Mouse (Mus musculus): Measurements from ENCODE around the gene 5330417C22Rik. TPM values are rescaled to one million over a fixed set of nuclear protein-coding genes. Genes with fewer than 3 reads are reported as not detected.

Gene 5330417C22Rik
- polyA plus RNA-seq, 1 experiment from 2014 or later, result 16.4 TPM

DNA sequence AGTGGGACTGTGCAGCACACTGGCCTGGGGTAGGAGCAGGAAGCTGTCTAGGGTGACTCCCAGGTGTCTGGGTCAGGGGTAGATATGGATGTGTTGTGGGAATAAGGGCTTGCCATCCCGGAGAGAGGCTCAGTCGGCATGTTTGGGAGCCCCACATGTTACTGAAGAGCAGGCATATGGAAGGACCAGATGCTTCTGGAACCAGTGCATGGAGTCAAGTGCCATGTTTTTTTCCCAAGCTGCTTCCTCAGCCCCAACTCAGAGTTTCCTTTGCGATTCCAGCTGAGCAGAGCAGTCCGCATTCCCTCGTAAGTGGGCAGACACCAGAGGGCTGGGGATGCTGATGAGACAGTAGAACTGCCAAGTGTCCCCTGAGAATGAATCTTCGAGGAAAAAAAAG is 113.3 kb downstream of the 5330417C22Rik start:
- H3K9me3 ChIP-seq, result no peaks in the 10 kb centered on the region
- peaks cover 31% of the 10 kb centered on the region for H3K36me3 ChIP-seq
- no peak for ATAC-seq (ENCODE audit: borderline replicate concordance, extremely low read depth, low FRiP score, low TSS enrichment)
- peaks cover 12% of the 10 kb centered on the region for H3K4me1 ChIP-seq
- H3K27ac ChIP-seq, result no peak overlapping the region
- no peak overlapping the region for H3K9ac ChIP-seq
- 27% methylated on average over 6 of the region's 6 CpGs for WGBS
- H3K27me3 ChIP-seq, result no peaks in the 10 kb centered on the region; the same call in 1 of the 2 replicates
- no peak overlapping the region for H3K4me2 ChIP-seq
- no peak overlapping the region for H3K4me3 ChIP-seq

DNA sequence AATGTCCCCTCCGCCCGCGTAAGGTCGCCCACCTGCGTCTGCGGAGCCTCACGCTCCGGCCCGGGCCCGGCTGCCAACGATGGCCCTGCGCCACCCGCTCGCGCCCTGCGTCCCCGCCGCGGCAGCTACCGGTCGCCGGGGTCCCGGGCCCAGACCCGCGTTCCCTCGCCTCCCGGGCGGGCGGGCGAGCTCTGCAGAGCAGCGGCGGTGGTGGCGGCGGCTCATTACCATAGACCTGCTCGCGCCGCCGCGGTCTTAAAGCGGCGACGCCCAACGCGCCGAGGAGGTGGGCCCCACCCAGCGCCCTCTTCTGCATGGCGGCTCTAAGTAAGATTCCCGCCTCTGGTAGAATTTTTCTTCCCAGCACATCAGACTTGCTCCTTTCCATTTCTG is 120.5 kb downstream of the 5330417C22Rik start:
- peaks cover 23% of the 10 kb centered on the region for H3K36me3 ChIP-seq
- peak overlapping the region; percentile 60 for H3K27ac ChIP-seq
- peaks cover 20% of the 10 kb centered on the region for H3K4me1 ChIP-seq

DNA sequence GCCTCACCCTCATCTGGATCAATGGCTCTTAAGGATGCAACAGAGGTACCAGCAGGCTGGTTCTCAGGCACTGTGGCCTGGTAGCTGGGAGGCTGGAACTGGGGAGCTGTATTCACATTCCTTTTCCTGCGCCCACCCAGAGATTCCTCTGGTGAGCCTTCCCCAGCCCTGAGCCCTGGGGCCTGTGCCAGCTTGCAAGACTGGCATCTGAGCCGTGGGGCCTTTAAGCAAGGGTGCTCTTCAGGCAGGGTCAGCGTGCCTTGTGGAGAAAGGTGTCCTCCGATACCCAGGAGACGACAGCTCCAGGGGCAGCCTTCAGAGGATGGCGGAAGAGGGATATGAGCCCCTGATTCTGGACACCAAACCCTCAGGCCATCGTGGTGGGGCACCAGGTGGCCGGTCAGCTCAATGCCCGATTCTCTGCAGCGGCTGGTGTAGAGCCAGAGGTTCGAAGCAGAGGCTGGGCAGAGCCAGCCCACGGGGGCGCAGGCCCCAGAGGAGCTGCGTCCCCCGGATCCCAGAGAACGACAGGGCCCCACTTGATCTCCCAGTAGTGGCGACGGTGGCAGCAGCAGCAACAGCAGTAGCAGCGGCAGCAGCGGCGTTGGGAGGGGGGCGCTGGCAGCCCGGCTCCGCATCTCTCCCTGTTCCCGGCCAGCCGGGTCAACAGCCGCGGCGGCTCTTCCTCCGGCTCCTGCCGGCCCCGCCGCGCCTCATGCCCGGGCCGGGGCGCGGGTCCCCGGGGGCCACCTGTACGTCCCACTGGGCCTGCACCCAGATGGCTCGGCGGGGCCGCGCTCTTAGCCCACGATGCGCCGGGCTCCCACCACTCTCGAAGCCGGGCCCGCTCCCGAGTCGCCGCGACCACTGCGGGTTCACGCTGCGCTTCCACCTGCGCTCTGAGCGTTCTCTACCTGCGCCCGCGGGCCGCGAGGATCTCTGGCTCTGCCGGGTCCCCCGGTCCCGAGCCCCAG is 121.2 kb downstream of the 5330417C22Rik start, which contains the start of gene Celsr2:
TSS of gene Celsr2 (minus strand) at position 696 of the 974 bp plus-strand sequence.
- Histone ChIP-seq H3K27me3 (peaks cover 12% of the 10 kb centered on the region), H3K4me1 (peaks cover 24% of the 10 kb centered on the region), H3K36me3 (peaks cover 23% of the 10 kb centered on the region), H3K9me3 (no peaks in the 10 kb centered on the region), H3K4me3 (peak within 1 kb of the TSS; percentile 69), H3K9ac (peak within 1 kb of the TSS; percentile 56), H3K4me2 (peak within 1 kb of the TSS; percentile 98), H3K27ac (peak within 1 kb of the TSS; percentile 60)
- 5% methylated on average over 61 of the region's 67 CpGs for WGBS
- peak; percentile 21; the same call in 1 of the 2 replicates for ATAC-seq (ENCODE audit: borderline replicate concordance, extremely low read depth, low FRiP score, low TSS enrichment)

More for the DNA sequence above, 120.5 kb downstream of the 5330417C22Rik start:
- no peaks in the 10 kb centered on the region for H3K9me3 ChIP-seq
- H3K9ac ChIP-seq, result peak overlapping the region; percentile 56
- H3K4me3 ChIP-seq, result peak overlapping the region; percentile 69
- under 1% methylated on average over 48 of the region's 48 CpGs for WGBS
- peaks cover 12% of the 10 kb centered on the region for H3K27me3 ChIP-seq
- H3K4me2 ChIP-seq, result peak overlapping the region; percentile 98
- ATAC-seq (ENCODE audit: borderline replicate concordance, extremely low read depth, low FRiP score, low TSS enrichment), result peak; percentile 78; the same call in 1 of the 2 replicates

- no peak overlapping the region for H3K4me2 ChIP-seq
- WGBS, result 96% methylated on average over 35 of the region's 35 CpGs
- no peaks in the 10 kb centered on the region for H3K9me3 ChIP-seq
- H3K4me1 ChIP-seq, result peaks cover 24% of the 10 kb centered on the region
- no peak overlapping the region for H3K4me3 ChIP-seq
- H3K27ac ChIP-seq, result no peak overlapping the region
- H3K36me3 ChIP-seq, result peaks cover 23% of the 10 kb centered on the region
- no peak overlapping the region for H3K9ac ChIP-seq
- ATAC-seq (ENCODE audit: borderline replicate concordance, extremely low read depth, low FRiP score, low TSS enrichment), result no peak
- peaks cover 12% of the 10 kb centered on the region for H3K27me3 ChIP-seq
These were observed 122.5 kb downstream of the 5330417C22Rik start for GRCm38 (mm10) chr3:108413634-108414360.

DNA sequence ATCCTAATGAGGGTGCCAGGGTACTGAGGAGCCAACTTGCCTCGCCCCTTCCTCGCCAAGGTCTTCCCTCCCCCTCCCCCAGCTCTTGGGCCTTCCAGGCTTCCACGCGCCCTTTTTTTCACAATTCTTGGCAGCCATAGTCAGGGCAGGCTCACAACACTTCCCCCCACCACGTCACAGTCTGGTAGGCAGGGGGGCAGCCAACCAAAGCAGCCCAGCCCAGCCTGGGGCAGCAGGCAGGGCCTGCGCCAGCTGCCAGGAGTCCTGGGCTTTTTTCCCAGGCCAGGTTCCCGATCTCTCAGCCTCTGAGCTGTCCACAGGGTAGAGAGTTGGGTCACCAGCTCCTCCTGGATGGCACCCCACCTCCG is 124.6 kb downstream of the 5330417C22Rik start:
- peak overlapping the region; percentile 55 for H3K27ac ChIP-seq
- WGBS, result 66% methylated on average over 8 of the region's 8 CpGs
- ATAC-seq (ENCODE audit: borderline replicate concordance, extremely low read depth, low FRiP score, low TSS enrichment), result no peak
- peak overlapping the region; percentile 30 for H3K4me2 ChIP-seq
- H3K9me3 ChIP-seq, result no peaks in the 10 kb centered on the region
- peaks cover 8% of the 10 kb centered on the region for H3K27me3 ChIP-seq
- no peak overlapping the region for H3K9ac ChIP-seq
- peaks cover 23% of the 10 kb centered on the region for H3K36me3 ChIP-seq
- H3K4me1 ChIP-seq, result peaks cover 24% of the 10 kb centered on the region
- H3K4me3 ChIP-seq, result no peak overlapping the region

GRCm38 (mm10) chr3:108411026-108411753 is 125.1 kb downstream of the 5330417C22Rik start:
- WGBS, result 60% methylated on average over 5 of the region's 5 CpGs
- Histone ChIP-seq H3K9me3 (no peaks in the 10 kb centered on the region), H3K4me1 (peaks cover 24% of the 10 kb centered on the region), H3K4me3 (no peak overlapping the region), H3K9ac (no peak overlapping the region), H3K27ac (peak overlapping the region; percentile 55), H3K27me3 (peaks cover 2% of the 10 kb centered on the region), H3K36me3 (peaks cover 23% of the 10 kb centered on the region), H3K4me2 (peak overlapping the region; percentile 30)
- ATAC-seq (ENCODE audit: borderline replicate concordance, extremely low read depth, low FRiP score, low TSS enrichment), result 0 out of 2 replicates have a peak, but pooled peaks have one; percentile 7

- no peak; the same call in 1 of the 2 replicates for ATAC-seq (ENCODE audit: borderline replicate concordance, extremely low read depth, low FRiP score, low TSS enrichment)
- Histone ChIP-seq H3K27me3 (no peaks in the 10 kb centered on the region), H3K4me1 (peaks cover 22% of the 10 kb centered on the region), H3K4me3 (no peak overlapping the region), H3K4me2 (no peak overlapping the region; the same call in 1 of the 2 replicates), H3K27ac (no peak overlapping the region), H3K9me3 (no peaks in the 10 kb centered on the region), H3K9ac (no peak overlapping the region), H3K36me3 (peaks cover 23% of the 10 kb centered on the region)
- 27% methylated on average over 5 of the region's 5 CpGs for WGBS
These were observed 126.0 kb downstream of the 5330417C22Rik start for GRCm38 (mm10) chr3:108410359-108410714.

DNA sequence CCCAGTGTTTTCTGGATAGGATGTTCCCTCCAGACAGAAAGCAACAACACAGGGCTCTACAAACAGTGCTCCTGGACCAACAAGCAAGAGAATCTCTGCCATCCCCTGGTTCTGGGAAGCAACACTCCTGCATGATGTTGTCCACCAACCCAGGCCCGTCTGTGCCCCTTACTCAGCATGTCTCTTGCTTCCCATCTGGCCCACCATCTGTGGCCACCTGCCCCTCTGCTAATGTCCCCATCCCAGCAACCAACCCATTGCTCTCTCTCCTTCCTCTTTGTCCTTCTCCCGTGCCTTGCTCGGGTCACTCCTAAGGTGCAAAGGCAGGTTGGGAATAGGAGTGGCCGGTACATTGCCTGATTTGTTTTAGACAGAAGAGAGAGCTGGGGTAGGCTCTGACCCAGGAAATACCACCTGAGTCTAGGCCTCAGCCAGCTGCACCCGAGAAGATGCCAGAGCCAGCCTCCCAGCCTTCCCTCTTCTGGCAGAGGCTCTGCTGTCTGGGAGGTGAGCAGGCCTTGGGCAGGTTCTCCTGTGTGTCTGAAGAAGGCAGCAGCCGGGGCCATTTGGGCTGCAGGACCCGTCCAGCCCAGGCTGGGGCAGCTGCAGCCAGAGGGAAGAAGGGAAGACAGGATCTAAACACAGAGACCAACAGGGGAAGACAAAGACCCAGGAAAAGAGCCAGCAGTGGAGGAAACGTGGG is 126.5 kb downstream of the 5330417C22Rik start:
- Histone ChIP-seq H3K4me2 (no peak overlapping the region), H3K9me3 (no peaks in the 10 kb centered on the region), H3K4me1 (peaks cover 17% of the 10 kb centered on the region), H3K27ac (no peak overlapping the region), H3K9ac (no peak overlapping the region), H3K36me3 (peaks cover 23% of the 10 kb centered on the region), H3K27me3 (no peaks in the 10 kb centered on the region), H3K4me3 (no peak overlapping the region)
- 51% methylated on average over 8 of the region's 8 CpGs for WGBS
- ATAC-seq (ENCODE audit: borderline replicate concordance, extremely low read depth, low FRiP score, low TSS enrichment), result no peak

DNA sequence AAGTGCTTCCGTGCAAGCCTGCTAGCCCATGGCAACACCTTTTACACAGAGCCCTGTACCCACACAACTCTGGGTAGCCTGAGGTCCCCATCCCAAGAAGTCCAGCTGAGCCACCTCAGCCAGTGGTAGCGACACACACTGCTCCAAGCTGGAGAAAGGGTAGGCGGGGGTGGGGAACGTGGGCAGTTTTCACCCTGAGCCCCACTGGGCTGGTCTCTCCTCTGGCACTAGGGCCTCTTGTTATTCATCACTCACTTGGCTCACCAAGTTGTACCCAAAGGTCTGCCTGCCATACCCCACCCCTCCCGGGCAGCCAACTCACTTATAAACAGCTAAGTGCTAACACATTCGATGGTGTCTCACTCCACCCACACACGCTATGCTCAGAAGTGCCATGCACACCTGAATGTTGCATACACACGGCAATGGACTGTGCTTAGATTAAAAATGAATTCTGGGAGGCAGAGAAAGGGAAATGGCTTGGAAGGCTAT is 127.8 kb downstream of the 5330417C22Rik start:
- Histone ChIP-seq H3K9ac (no peak overlapping the region), H3K4me3 (no peak overlapping the region), H3K36me3 (peaks cover 15% of the 10 kb centered on the region), H3K27ac (no peak overlapping the region), H3K4me1 (peaks cover 15% of the 10 kb centered on the region), H3K4me2 (no peak overlapping the region), H3K9me3 (no peaks in the 10 kb centered on the region), H3K27me3 (no peaks in the 10 kb centered on the region)
- WGBS, result 77% methylated on average over 8 of the region's 8 CpGs
- ATAC-seq (ENCODE audit: borderline replicate concordance, extremely low read depth, low FRiP score, low TSS enrichment), result no peak

- Histone ChIP-seq H3K4me1 (peaks cover 14% of the 10 kb centered on the region), H3K9me3 (no peaks in the 10 kb centered on the region), H3K36me3 (no peaks in the 10 kb centered on the region), H3K4me2 (no peak overlapping the region), H3K27me3 (no peaks in the 10 kb centered on the region), H3K4me3 (no peak overlapping the region), H3K9ac (no peak overlapping the region), H3K27ac (no peak overlapping the region)
- 88% methylated on average over 24 of the region's 24 CpGs for WGBS
- ATAC-seq (ENCODE audit: borderline replicate concordance, extremely low read depth, low FRiP score, low TSS enrichment), result no peak
These were observed 129.9 kb downstream of the 5330417C22Rik start for GRCm38 (mm10) chr3:108406306-108406885.

Measured in lung, embryonic 15.5 days (tissue).